Mouse (Mus musculus) left cerebral cortex, postnatal 25 days (tissue): ENCODE measurements at regions not wholly inside any gene's neighbourhood (a gene's known extent, or its start where the extent isn't known, plus 50 kb on each side); places are given as distances from the start of the nearest gene placed in this dataset.
"Not testable (repeated sequence)": the region's sequence is repeated elsewhere in the genome, so short reads cannot be mapped to it uniquely, and the experiment has no call there.

Experiments
- DNase-seq, 2 experiments: peaks; one replicate each; pipeline ENCODE4 v3.0.0; 2022; ENCODE audit warnings: low spot score in 2 of 2, mixed read lengths in 1 of 2
- intact Hi-C: fragments of 180-260 bp; cut with DNase I; formaldehyde crosslinking; loops from one replicate; pipeline ENCODE4 v1.15.1; 2025

DNA sequence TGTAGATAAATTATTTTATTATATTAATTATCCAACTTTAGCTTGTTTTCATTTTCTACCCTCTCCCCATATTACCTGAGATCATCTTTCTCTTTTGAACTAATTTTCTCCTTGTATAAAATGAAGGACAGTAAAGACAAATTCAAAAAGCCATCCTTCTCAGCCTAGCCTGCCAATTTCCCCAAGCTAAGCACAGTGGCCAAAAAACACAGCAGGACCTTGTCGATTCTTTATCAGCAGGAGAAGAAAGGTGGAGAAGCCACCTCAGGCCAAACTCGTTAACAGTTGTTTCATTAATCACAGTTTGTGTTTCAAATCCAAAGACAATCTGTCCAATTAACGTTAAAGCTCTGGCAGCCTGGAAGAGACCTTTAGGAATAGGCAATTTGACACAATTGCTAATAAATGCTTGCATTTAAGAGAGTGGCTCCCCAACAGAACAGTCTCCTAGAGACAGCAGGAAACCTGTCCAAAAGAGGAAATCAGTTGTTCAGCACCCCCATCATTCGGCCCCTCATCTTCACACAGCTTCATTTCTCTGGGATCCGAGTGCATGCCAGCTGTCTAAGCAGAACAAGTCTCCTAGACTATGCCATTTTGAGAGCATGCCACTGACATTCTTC lies 135.7 kb upstream of the Tlr4 start:
- intact Hi-C loops, result no loop called here
- no peak for DNase-seq

DNA sequence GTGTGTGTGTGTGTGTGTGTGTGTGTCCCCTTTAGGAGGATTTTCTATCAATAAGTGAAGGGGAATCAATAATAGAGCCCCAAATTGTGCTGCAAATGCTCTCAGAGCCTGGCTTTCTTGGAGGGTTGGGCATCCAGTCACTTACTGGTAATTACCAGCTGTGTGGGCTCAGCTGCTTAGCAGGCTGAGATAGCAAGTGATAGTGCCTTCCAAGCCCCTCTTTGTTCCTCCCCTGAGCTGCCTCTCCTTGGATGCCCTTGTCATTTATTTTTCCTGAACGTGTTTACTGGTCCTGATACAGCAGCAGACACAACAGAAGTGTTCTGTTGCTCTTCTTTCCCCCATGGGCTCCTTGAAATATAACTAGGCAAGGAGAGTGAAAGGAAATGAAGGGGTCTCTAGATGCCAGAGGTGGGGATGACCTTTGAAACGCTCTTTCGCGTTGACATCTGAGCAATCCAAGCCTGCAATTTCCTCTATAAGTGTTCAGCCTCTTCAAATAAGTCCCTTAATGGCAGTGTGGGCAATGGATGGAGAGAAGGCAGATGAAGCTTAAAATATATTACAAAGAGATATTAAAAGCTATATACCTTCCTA lies 133.3 kb upstream of the Tlr4 start:
- intact Hi-C loops, result no loop called here
- no peak for DNase-seq

DNA sequence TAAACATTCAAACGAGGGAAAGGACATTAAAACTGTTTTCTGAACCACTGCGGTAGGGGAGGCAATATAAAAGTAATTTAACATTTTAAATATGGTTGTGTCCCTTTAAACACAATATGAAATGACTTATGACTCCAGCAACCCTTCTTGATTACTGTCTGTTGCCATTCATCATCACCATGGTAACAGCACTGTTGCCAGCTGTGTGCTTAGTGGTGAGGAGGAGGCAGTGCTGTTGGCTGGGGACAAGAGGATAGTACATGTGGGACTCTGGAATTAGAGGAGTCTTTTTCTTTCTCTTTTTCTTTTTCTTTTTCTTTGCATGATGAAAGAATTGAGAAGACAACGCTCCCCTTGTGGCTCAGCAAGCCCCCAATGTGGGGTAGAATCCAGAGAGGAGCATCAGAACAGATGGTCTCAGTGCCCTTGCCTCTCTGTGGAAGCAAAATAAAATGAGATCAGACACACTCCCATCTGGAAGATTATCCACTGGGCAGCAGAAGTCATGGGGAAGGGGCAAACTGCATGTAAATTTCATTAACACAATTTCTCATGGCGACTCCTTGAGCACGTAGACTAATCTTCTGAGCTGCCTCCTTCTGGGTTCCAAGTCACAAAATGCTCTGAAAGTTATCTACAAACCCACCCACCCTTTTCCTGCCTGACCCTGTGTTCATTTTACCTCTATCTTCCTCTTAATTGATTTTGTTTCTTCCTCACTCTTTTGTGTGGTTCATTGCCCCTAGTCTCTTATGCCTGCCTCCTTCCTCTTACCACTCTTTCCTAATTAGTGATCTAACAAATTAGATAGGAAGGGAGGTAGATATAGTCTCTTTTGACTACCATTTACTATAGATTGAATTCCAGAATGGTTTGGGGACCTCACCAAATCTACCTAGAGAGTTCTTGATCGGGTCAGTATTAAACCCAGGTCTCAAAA lies 111.3 kb upstream of the Tlr4 start:
- peak in 1 of 2 experiments; percentile 5 for DNase-seq
- intact Hi-C loops, result no loop called here

DNA sequence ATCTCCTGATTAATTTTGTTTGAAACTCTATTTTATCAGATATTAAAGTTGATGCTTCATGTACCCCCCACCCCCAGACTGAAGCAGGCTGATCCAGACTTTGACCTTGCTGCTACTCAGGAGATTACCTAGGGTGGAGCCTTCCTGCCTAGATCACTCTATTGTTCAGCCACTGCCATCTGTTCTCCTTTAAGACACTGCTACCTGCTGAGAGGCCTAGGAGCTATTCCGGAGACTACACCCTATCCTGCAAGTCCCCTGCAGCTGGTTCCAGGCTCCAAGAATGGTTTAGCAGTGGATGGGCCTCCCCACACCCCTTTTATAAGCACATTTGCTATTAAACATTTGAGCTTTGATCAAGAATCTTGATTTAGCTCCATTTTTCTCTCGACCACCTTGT lies 90.0 kb upstream of the Tlr4 start:
- DNase-seq, result no peak
- intact Hi-C loops, result no loop called here

- intact Hi-C loops, DNase-seq: not testable (repeated sequence)
Measured at GRCm38 (mm10) chr4:66743421-66743820, 84.0 kb upstream of the Tlr4 start.

DNA sequence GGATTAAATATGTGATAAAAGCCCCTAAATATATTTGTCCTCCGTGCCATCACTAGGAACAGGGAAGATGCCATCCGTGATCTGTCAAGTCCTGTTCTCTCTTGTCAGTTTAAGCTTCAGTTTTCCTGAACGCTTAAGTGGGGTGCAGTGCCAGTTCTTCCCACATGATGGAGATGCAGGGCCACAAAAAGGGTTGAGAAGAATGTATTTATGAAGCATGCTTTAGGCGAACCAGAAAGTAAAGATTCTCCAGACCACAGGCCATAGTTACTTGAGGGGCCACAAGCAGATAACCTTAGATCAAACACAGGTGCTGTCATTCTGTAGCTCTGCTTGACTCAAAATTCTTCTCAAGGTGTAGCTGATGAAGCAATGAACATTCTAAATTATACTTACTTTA lies 58.6 kb upstream of the Tlr4 start:
- intact Hi-C loops, result no loop called here

More for the DNA sequence above, 58.6 kb upstream of the Tlr4 start:
- peak; percentile 57 to 82 for DNase-seq
